Mouse (Mus musculus) bone marrow macrophage, adult 2 months (primary cell): ENCODE results near the gene Clk1.

ENCODE experiments used
- CTCF ChIP-seq: IDR thresholded peaks from 2 replicates; pipeline ENCODE4 v1.5.1; 2012; ENCODE audit warnings: low read depth, mild to moderate bottlenecking, low read length, moderate library complexity
- POLR2A ChIP-seq: IDR thresholded peaks from 2 replicates; pipeline ENCODE4 v1.6.1; 2012; ENCODE audit warnings: mild to moderate bottlenecking, low read depth, low read length, borderline replicate concordance

DNA sequence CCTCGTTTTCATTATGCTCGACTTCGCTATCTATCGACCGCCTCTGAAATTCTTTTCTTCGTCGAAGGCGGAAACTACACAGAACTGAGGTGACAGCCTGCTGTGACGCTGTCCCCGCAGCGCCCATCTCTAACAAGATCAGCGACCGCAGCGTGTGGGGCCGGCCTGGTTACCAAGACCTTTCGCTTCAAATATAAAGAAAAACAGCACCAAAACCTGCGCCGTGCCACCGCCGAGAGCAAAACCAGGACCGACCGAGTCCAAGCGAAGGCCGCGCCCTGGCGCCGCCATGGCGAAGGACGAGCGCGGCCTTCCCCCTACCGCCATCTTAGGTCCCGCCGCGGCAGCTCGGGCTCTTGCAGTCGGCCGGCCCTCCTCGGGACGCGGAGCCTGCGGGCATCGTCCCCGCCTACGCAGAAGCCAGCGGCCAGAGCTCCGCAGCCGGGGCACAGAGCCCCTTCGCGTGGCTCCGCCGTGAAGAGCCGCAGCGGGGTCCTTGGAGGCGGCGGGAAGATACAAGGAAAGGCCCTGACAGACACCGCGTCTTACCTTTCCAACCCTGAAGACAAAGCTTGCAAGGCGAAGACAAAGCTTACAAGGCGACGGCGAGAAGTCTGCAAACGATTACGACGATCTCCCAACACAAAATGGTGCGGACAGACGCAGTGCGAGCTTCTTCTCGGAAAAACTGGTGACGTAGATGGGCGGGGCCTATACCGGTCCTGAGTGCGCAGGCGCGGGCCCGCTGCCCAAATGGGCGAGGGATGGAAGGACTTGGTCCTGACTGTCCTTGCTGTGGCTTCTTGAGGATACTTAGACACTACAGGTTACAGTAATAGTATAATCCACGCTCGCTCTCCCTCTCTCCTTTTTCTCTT is at the start of gene Clk1:
- TF ChIP-seq CTCF, result no peak
- TF ChIP-seq POLR2A, result peak; percentile 76; the same call in 1 of the 2 replicates
